Mouse (Mus musculus) cerebellum, adult 9-10 months (tissue): ENCODE measurements at regions not wholly inside any gene's neighbourhood (a gene's known extent, or its start where the extent isn't known, plus 50 kb on each side); places are given as distances from the start of the nearest gene placed in this dataset.

Experiments
- DNase-seq: peaks from one replicate; pipeline ENCODE4 v3.0.0; 2022

DNA sequence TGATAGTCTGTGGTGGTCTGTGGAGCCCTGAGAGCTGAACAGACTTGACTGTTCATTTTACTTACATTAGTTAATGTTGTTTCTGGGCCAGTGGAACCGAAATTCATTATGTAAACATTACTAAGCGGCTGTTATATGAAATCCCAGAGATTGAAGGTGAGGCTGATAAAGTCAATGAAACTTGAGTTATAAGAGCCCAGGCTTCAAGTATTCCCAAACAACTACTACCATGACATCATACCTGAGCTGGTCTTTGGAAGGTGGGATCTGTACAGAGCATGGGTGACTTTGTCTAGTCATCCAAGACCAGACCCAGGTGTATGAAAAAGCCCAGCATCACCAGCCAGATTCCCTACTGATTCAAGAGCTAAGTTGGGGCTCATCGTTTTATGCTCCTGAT, 326.5 kb downstream of the Etnk1 start:
- no peak for DNase-seq

DNA sequence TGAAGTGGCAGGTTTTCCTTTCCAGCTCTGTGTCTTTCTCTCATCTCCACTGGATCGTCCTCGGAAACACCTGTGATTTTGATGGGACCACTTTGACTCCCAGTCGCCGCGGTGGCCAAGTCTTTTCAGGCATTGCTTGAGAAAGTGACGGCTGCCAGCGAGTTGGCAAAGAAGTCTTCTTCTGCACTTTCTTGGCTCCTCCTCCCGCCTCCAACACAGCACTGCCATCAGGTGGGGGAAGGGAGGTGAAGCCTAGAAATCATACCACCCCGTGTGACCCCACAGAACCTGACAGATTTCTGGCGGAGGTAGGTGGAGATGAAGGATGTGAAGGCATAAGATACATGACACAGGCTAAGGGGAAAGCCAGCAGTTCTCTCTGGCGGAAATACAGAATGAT, 327.3 kb downstream of the Etnk1 start:
- no peak for DNase-seq

DNA sequence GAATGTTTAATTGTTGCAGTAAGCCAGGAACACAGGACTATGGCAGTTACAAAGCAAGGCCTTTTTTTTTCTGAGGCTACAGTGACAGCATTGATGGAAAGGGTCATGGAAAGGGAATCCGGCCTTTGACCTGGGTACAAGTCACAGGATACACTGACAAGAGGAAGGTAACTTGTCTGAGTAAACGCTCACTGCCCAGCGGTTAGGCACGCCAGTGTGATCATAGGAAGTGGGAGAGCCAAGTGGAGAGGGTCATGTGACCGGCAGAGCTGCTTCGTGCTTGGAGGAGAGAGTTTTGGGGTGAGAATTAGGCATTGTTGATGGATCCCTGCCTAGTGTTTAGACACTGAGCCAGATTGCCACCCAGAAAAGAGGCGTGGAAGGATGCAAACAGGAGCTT, 327.9 kb downstream of the Etnk1 start:
- no peak for DNase-seq

DNA sequence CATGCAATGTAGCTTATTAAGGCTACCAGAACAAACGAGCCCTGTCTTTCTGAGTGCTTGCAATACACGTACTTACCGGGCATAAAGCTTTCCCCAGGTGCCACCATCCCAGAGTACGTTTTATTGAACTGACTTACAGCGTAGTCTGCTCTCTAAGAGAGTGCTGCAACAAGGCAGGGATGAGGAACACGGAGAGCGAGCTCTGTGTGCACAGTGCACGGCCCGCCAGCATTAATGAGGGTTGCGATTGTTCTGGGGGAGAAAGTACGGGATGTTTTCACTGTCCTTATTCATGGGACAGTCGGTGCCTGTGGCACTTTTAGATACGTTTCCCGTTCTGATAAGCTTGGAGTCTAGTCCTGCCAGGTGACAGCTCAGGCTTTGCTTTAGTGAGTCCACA, 331.7 kb downstream of the Etnk1 start:
- no peak for DNase-seq

DNA sequence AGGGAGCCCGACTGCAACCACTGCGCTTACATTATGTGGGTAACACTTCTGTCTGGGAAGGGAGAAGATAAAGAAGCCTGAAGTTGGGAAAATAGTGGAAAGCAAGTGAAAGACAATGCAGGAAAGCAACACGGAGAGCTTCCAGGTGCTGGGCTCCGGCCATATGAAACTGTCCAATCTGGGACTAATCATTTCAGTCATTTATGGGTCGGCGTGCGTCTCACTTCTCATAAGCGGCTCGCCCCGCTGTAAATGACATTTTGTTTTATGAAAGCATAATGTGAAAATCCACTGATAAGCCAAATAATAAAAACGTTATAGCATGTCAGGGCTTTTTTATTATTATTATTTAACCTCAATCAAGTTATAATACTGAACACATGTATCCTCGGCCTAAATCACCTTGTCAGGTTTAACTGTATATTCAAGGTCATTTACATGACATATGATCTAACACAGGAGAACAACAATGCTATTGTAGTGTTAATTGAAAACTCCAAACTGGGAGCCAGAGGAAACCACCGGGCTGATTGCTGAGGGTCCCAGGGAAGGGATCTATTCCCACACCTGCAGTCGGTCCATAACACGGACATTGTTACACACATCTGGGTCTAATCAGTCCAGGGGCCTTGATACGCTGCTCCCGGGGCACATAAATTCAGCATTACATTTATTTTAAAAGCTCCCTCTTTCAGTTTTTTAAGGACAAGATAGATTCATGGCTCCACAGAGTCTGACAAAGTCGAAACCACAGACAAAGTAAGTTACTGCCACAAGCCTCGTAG, 332.4 kb downstream of the Etnk1 start:
- no peak for DNase-seq

DNA sequence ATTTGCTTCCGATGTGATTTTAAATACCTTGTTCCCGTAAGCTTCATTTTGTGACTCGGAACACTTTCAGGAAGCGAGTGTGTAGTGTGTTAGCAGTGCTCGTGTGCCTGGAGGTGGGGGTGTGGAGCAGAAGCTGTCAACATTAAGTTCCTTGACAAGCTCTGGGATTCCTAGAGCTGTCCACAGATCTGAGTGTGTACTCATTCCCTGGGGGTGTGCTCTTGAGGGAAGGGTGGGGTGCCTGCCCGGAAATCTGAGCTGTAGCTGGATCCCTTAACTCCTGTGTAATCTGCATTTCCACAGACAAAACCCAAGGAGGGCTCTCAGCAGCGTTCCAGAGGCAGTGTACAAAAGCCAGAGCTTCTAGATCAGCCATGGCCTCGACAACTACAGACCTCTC, 335.8 kb downstream of the Etnk1 start:
- no peak for DNase-seq

DNA sequence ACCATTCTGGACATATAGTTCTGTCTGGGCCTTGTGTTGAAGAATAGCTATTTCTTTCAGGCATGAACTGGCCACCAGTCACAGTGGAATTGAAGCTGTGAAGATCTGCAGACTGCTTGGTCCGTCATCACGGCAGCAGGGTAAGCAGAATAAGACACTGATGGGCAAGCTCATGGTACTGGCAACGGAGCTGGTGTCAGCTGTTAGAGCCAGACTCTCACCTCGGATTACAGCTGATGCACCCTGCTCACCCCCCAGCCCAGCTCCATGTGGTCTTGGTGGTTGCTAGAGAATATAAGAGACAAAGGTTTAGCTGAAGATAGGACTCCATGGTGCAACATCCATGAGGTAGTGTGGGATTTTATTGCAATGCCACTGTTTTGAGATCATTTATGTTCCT, 336.9 kb downstream of the Etnk1 start:
- DNase-seq = no peak

DNA sequence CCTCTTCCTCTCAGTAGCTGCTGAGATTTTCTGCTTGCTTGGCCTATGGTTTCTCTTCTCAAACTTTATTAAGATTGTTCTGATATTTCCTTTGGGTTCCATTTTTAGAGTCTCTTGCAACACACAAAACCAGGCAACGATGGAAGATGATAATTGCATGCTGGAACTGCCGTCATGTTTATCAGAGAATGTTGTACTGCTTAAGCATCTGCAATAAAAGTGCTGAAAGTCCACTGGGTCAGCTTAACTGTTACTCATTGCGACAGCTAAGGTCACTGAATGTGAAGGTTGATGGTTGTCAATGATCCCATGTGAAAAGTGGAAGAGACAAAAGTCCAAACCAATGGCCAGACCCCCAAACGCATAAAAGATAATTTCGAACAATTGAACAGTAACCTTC, 346.4 kb downstream of the Etnk1 start:
- no peak for DNase-seq

DNA sequence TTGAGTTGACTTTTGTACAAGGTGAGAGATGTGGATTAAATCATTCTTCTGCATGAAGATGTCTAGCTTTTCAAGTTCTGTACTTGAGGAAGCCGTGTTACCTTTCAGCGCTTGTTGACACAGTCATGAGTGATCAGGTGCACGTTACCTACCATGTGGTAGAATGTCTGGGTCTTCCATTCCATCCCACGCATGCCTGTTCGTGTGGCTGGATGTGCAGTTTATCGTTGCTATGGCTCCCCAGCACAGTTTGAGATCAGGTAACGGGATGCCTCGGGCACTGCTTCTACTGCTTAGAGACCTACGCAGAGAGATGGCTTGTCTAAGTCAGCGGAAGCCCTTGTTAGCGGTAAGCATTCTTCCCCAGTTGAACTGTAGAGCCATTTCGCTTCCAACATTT, 348.1 kb downstream of the Etnk1 start:
- no peak for DNase-seq

DNA sequence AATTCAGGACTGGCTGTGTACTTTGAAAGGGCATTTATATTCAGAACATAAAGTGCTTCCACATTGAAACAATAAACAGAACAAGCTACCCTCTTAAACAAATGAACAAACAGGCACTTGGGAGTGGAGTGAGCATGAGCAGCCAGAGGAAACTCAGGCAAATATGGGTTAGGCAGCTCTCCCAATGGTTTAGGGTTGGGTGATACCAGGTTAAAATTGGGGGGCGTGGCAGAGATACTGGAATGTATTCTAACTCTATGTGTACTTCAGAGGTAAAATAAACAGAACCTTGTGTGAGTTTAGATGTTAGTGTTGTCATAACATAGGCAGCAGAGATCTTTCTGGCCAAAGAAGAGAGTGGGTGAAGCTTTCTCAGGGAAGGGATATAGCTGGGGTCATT, 349.7 kb downstream of the Etnk1 start:
- DNase-seq = no peak

DNA sequence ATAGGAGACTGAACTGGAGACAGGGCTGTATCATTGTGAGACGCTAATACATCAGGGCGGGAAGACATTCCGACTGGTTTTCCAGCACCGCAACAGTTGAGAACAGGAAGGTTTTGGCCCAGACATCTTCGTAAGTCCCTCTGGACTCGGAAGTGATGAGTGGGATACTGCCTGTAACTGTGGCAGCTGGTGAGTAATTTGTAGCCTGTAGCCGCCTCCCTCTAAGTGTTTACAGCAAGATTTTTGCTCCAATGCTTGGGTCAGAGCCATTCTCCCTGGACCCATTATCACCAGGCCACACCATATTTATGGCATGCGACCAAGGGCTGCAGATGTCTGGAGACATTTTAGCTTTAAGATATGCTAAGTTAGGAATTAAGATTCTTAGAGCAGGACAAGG, 351.5 kb downstream of the Etnk1 start:
- DNase-seq = no peak

DNA sequence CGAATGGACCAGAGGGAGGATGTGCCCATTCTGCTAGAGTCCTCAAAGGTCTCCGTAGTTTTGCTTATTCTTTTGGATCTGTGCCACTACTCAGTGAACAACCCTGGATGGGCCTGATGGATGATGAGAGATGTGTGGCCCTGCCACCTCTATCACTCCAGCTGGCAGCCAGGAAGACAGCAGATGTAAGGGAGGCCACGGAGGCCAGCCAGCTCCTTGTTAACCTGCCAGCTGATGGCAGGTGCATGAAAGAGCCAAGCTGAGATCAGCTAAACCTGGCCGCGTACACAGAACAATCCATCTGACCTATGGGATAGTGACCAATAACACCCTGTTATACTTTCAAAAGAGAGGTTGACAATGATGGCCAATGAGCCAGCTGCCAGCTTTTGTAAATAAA, 352.6 kb downstream of the Etnk1 start:
- DNase-seq = peak; percentile 4

DNA sequence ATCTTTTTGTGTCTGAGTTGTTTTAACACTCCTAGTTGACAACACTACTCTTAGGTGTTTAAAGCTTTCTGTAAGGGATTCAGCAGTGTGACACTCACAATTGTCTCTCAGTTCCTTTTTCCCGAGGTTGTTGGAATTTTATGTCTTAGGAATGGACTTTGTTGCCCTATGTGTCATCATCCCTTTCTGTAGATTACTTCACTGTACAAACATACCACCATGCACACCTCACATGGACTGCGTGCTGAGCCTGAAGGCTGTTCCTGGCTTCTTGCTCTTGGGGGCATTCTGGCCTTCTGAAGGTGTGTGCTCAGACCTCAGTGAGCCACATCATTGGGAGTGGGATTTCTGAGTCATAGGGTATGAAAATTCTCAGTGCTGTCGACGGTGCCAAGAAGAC, 358.1 kb downstream of the Etnk1 start:
- no peak for DNase-seq

DNA sequence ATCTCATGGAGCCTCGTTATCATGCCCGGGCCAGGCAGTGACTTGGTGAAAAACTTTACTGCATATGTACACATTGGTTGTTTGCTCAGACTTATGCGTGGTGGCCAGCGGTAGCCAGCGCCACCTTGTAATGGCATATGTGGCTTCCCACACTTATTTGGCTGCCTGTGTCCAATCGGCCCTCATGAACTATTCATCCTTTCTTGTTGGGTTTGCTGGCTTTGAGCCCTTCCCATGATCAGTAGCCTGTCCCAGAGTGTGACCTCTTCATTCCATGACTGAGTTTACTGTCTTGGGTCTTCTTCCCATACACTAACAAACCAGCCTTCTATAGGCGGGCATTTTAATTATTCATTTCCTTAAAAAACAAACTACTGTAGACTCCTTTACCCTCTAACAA, 361.9 kb downstream of the Etnk1 start:
- DNase-seq = no peak

DNA sequence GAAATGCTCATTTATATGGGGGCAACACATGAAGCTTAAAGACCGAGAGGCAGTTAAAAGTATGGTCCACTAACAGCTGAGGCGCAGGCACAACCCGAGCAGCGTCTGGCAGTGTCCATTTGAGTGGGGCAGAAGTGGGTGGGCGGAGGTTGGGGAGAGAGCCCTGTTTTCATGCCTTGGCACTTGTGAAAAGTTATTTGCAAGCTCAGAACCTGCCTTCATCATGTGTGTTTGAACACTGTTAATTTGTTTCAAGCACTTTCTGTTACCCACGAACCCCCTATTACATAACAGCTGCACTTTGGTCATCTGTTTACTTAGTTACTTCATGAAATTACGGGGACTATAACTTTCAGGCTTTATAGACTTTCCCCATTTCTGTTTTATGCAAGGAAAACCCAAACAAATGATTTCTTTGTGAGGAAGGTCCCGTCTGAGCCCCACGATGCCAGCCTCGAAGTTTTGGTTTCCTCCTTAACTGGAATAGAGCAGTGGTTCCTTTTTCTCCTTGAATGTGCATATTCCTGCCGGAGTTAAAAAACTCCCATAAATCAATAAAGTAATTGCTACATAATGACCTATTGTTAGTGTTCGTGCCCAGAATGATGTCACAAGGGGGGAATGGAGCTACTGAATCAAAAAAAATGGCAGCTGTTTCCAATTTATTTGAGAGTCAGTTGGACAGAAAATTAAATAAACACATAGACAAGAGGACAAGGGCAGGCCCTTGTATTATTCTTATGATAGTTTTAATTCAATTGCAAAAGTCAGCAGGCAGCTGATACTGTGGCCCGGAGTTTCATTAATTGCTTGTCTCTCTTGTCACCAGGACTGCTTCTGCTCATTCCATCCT, 363.6 kb downstream of the Etnk1 start:
- no peak for DNase-seq

DNA sequence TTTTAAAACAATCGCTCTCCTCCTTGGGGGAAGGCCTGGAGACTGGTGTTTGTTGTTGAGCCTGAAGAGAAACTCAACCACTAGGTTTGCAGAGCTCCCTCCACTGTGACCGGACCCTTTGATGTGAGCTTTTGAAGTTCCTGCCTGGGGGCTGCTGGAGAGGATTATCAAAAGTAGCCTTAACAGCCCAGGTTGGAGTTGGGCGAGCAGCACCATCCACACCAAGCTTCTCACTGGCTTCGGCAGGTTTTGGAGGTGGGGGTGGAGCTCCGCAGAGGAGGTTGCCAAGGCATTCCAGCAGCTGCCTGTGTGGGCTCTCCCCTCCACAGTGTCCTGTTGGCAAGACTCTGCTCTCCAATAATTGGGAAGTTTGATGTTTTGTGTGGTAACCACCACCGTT, 364.5 kb downstream of the Etnk1 start:
- no peak for DNase-seq

DNA sequence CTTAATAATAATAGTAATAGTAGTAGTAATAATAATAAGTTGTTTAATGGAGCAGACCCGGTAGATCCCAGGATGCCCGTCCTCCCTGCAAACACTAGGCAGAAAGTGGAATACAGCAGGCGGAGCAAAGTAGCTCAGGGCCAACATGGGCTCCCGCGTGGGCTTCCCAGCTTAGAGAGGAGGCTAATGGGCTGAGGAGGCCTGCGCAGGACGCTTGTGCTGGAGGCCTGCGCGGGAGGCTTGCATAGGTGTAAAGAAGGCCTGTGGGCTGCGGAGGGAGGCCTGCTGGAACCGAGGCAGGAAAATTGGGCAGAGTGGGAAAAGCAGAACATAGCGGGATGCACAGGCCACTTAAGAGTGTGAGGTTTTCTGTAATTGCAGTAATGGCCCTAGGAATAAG, 365.4 kb downstream of the Etnk1 start:
- no peak for DNase-seq

DNA sequence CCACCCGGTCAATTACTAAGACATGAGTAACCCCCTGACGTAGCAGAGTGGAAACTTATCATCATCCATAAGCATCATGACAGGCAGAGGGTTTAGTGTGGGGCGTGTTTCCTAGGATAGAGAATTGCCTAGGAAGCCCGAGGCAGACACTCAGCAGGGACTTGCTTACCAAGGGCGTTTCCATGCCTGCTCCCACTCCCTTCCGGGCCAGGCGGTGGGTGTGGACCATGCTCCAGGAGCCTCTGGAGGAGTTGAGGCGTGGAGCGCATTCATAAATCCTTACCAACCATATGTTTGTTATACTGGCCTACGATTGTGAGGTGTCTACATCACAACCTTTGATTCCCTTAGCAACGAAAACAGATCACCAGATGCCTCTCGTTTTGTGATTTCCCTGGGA, 368.2 kb downstream of the Etnk1 start:
- DNase-seq = no peak

DNA sequence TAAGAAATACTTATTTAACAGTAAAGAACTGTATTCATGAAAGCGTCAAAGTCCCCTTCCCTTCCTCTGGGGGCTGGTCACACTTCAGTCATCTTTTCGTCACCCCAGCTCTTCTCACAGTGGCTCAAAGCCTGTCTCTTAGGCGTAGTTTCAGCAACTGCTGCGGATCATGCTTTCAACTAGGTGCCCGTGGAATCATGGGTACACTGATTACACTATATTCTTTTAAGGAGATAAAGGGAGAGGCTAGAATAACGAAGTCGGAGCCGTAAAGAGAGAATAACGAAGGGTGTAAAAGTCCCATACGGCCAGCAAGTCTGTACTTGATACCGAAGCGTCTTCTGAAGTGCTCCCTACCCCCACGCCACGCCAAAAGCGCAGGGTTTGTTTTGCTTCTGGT, 368.7 kb downstream of the Etnk1 start:
- no peak for DNase-seq

DNA sequence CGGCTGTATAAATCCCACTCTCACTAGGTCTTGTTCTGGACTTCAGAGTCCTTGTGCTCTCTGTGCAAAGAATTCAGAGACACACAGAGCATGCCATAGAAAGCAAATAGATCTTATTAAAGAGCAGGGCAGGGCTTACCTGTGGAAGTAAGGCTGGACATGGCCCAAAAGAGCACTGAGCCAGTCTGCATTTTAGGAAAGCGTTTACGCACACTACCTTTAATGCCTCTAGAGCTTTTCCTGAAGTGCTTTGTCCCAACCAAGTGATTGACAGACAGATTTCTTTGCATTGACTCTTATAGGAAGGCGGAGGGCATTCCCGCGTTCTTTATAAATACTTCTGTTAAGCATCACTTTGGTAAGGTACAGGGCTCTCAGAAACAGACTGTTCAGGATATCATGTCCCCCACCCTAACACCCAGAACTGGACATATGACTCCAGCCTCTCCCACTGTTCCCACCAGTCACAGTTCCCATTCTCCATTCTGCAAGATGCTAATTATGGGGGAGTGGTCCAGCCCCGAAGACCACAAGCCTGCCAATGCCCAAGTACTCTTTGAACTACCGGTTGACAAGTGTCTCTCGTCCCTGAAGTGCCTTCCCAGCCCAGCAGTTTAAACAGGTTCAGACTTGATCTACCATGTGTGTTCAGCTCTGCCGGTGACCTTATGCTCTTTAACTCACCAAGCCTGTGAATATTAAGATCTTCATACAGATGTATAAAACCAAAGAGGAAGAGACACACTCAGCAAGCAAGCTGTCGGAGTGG, 369.7 kb downstream of the Etnk1 start:
- DNase-seq = no peak

DNA sequence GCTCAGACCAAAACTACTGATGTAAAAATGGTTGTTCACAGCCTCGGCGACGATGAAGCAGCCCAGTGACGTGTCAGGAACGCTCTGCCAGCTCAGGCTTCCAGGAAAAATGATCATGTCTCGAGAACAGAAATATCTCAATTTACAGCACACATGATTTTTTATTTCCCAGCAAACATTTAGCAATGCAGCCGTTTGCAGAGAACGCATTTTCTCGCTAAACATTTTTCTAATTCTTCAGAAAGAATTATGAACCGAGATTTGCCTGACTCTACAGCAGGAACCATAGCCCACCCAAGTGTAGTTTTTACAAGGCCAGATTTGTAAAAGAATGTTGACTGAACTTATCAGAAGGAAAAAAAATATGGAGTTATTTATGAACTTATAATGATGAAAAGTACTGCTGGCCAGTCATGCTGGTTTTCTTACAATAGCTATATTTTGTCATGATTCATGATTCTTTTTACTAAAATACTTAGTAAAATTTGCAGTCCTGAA, 380.4 kb downstream of the Etnk1 start:
- no peak for DNase-seq

DNA sequence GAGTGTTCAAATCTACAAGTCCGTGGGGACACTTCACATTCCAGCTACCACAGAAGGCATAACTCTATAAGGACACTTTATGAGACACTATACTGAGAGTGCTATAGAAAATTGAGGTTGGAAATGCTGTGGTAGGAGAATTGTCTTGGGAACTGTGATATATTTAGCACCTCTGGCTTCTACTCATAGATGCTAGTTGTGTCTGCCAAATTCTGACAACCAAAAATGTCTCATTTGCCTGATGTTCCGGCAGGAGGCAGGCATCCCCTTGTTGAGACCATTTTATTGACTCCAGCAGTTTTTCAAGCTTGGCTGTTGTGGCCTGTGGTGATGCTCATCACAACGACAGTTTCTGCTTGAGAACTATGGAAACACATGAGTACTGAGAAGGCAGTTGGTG, 387.9 kb downstream of the Etnk1 start:
- no peak for DNase-seq

DNA sequence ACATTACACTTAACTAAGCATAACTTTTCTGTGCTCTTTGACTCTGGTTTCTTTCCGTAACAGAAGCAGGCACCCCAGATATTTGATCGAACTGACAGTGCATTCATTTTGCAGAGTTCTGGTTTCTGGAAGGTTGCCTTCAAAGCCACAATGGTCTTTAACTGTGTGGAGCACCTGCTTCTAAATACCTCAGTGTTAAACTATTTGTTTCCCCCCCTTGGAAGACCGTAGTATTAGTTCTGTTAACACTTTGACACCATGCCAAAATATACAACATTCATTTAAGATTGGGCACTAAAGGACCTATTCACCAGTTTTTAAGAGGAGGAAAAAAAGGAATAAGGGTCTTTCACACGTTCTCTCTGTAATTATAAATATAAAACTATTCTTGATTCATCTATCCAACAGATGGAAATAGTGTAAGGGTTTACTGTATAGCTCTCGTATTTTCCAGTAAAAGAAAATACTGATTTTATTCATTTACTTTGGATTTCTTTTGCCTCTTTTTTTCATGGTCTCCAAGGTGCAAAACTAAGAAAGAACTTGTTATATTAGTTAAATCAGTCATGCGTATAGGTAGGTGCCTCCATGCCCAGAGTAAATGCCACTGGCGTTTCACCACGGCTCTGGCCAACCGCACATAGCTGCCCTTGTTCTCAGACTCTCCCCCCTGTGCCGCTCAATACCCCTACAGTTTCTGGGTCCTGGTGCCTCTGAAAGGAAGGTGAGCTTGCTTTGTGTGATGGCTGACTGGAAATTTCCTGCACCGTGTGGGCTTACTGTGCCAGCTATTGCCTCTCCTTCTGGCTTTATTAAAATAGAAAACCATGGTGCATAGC, 391.2 kb downstream of the Etnk1 start:
- DNase-seq = no peak
